Mouse (Mus musculus): ENCODE data around the gene Nek7. TPM values are rescaled to one million over a fixed set of nuclear protein-coding genes. Genes with fewer than 3 reads are reported as not detected.

Nek7 gene
- polyA plus RNA-seq, 1 experiment from 2014 or later = 13.8 TPM

DNA sequence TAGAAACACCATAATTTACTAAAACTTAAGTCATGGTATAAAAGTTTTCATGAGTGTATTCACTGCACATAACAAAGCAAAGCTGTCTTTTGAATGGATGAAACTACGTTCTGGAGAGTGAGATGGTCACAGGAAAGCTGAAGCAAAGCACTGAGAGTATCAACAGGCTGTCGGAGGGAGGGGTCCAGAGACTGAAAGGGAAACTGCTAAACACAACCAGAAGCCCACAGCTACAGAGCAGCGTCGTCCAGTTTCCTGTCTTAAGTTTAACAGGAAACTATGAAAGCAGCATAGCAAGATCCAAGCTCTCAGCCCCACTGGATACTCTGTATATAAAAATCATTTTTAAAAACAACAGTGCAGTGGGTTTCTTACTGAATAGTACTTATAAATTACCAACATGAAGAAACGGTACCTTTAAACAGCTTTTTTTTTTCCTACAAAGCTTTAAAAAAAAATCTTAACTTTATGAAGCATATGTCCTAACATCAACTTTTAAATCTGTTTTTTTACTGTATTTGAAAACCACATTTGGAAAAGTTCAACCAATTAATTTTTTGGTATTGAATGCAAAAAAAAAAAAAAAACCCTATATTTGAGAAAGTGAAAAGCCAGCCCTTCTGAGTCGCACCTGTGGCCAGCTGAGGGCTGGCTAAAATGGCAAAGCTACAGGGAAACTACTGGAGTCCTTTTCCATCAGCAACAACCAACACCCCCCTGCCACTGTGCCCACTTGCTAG, 102.4 kb downstream of the Nek7 start:
- Histone ChIP-seq H3K9me3 (no peaks in the 10 kb centered on the region), H3K36me3 (no peaks in the 10 kb centered on the region), H3K4me3 (no peak overlapping the region), H3K4me2 (no peak overlapping the region), H3K27ac (replicated peaks) (no peak overlapping the region), H3K27me3 (no peaks in the 10 kb centered on the region), H3K4me1 (replicated peaks) (no peaks in the 10 kb centered on the region), H3K9ac (no peak overlapping the region)
- 69% methylated on average over 6 of the region's 6 CpGs for WGBS
- no peak for ATAC-seq (ENCODE audit: low read depth)

- Histone ChIP-seq H3K36me3 (no peaks in the 10 kb centered on the region), H3K4me3 (no peak overlapping the region), H3K9me3 (no peaks in the 10 kb centered on the region), H3K27ac (replicated peaks) (no peak overlapping the region), H3K4me1 (replicated peaks) (no peaks in the 10 kb centered on the region), H3K27me3 (no peaks in the 10 kb centered on the region), H3K9ac (no peak overlapping the region), H3K4me2 (no peak overlapping the region)
- WGBS = 77% methylated on average over 2 of the region's 2 CpGs
- no peak for ATAC-seq (ENCODE audit: low read depth)
Measured at GRCm38 (mm10) chr1:138516946-138517345, 103.0 kb downstream of the Nek7 start.

GRCm38 (mm10) chr1:138515362-138515761, 104.6 kb downstream of the Nek7 start:
- 50% methylated on average over 9 of the region's 9 CpGs for WGBS
- Histone ChIP-seq H3K9me3 (no peaks in the 10 kb centered on the region), H3K4me2 (no peak overlapping the region), H3K27me3 (no peaks in the 10 kb centered on the region), H3K9ac (no peak overlapping the region), H3K36me3 (no peaks in the 10 kb centered on the region), H3K4me1 (replicated peaks) (no peaks in the 10 kb centered on the region; the same call in 1 of the 2 replicates), H3K4me3 (no peak overlapping the region), H3K27ac (replicated peaks) (no peak overlapping the region)
- no peak for ATAC-seq (ENCODE audit: low read depth)

DNA sequence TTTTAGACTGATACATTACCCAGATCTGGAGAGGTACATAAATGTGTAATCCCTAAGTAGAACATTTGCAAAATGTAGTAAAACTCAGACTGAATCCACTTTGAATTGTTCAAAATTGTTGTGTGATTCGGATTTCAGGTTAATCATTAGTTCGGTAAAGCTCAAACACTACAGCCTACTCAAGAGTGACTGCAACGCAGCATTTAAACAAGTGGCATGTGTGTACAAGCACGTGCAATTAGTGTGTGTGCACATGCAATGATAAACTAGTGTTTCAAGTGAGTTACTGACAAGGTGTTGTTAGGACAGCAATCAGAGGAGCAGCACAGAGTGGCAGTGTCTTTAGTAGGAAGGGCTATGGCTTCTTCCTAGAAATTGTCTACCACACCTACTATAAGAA, 106.0 kb downstream of the Nek7 start:
- Histone ChIP-seq H3K4me2 (no peak overlapping the region), H3K9ac (no peak overlapping the region), H3K4me1 (replicated peaks) (no peaks in the 10 kb centered on the region; the same call in 1 of the 2 replicates), H3K9me3 (no peaks in the 10 kb centered on the region), H3K27me3 (no peaks in the 10 kb centered on the region), H3K27ac (replicated peaks) (no peak overlapping the region), H3K4me3 (no peak overlapping the region), H3K36me3 (no peaks in the 10 kb centered on the region)
- ATAC-seq (ENCODE audit: low read depth) = no peak
- WGBS = 75% methylated on average over 4 of the region's 4 CpGs

DNA sequence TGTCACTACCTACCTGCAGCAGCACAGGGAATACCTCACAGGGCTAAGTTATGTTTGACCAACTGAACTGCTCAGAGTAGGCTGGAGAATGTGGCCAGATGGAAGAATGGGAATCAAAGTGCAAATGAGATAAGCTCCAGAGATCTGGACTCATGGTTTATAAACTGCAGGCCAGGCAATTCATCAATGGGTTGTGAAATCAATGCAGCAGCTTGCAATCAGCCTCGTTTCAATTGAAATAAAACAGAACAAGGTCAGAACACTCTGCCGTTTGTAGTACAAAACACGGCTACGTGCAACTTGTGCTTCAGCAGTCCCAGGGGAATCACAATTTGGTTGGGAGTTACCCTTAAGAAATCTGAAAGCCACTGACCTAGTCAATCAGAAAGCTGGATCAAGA, 109.4 kb downstream of the Nek7 start:
- no peaks in the 10 kb centered on the region for H3K27me3 ChIP-seq
- WGBS = 56% methylated on average over 4 of the region's 4 CpGs
- no peak overlapping the region for H3K4me2 ChIP-seq
- no peaks in the 10 kb centered on the region for H3K36me3 ChIP-seq
- H3K9ac ChIP-seq = no peak overlapping the region
- H3K4me3 ChIP-seq = no peak overlapping the region
- no peaks in the 10 kb centered on the region for H3K9me3 ChIP-seq
- ATAC-seq (ENCODE audit: low read depth) = no peak
- no peak overlapping the region for H3K27ac ChIP-seq (replicated peaks)
- H3K4me1 ChIP-seq (replicated peaks) = peaks cover 16% of the 10 kb centered on the region

- ATAC-seq (ENCODE audit: low read depth) = no peak
- no peak overlapping the region for H3K4me2 ChIP-seq
- no peak overlapping the region for H3K9ac ChIP-seq
- no peaks in the 10 kb centered on the region for H3K27me3 ChIP-seq
- H3K36me3 ChIP-seq = no peaks in the 10 kb centered on the region
- 69% methylated on average over 13 of the region's 13 CpGs for WGBS
- no peak overlapping the region for H3K27ac ChIP-seq (replicated peaks)
- H3K4me3 ChIP-seq = no peak overlapping the region
- no peaks in the 10 kb centered on the region for H3K9me3 ChIP-seq
- H3K4me1 ChIP-seq (replicated peaks) = peaks cover 30% of the 10 kb centered on the region
Measured at GRCm38 (mm10) chr1:138507446-138508043, 112.4 kb downstream of the Nek7 start.

DNA sequence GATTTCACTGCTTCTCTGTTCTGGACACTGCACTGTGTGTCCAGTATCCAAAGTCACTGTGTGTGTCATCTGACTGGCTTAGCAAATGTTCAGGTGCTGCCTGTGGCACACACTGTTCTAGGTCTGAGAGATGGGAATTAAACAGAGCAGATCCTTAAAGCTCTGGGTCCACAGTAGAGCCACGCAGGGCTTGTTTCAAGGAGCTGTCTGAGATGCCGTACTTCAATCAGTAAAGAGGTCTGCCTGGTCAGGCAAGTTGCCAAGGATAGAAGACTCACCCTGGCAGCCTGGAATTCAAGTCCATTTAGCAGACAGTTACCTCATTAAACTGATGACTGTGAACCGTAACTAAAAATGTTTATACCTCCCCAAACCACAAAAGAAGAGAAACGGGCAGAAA, 112.9 kb downstream of the Nek7 start:
- H3K4me2 ChIP-seq = no peak overlapping the region
- H3K4me3 ChIP-seq = no peak overlapping the region
- ATAC-seq (ENCODE audit: low read depth) = no peak
- H3K9ac ChIP-seq = no peak overlapping the region
- H3K27me3 ChIP-seq = no peaks in the 10 kb centered on the region
- WGBS = 33% methylated on average over 4 of the region's 4 CpGs
- H3K4me1 ChIP-seq (replicated peaks) = peaks cover 30% of the 10 kb centered on the region
- H3K9me3 ChIP-seq = no peaks in the 10 kb centered on the region
- no peaks in the 10 kb centered on the region for H3K36me3 ChIP-seq
- no peak overlapping the region for H3K27ac ChIP-seq (replicated peaks)

DNA sequence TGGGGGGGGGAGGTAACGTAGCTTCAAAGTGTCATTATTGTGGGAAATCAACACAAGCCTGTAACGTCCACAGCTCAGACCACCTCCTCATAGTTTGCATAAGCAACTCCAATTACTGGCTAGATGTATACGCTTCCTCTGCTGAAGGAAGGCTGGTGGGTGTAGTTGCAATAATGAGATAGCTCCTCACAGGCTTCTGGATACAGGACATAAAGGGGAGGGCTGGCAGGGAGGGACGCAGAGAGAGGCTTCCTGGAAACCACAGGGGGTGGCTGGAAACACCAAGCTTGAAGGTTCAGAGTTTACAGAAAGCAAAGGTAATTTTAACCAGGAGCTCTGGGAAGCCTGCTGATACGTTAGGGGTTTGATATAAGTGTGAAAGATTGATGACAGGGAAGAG, 115.7 kb downstream of the Nek7 start:
- H3K4me2 ChIP-seq = no peak overlapping the region
- no peak for ATAC-seq (ENCODE audit: low read depth)
- H3K9me3 ChIP-seq = no peaks in the 10 kb centered on the region
- H3K4me3 ChIP-seq = no peak overlapping the region
- H3K27ac ChIP-seq (replicated peaks) = no peak overlapping the region
- 37% methylated on average over 5 of the region's 5 CpGs for WGBS
- H3K4me1 ChIP-seq (replicated peaks) = peaks cover 42% of the 10 kb centered on the region
- no peaks in the 10 kb centered on the region for H3K27me3 ChIP-seq
- H3K36me3 ChIP-seq = no peaks in the 10 kb centered on the region
- no peak overlapping the region for H3K9ac ChIP-seq

- H3K27me3 ChIP-seq = no peaks in the 10 kb centered on the region
- no peak overlapping the region for H3K4me3 ChIP-seq
- H3K9ac ChIP-seq = no peak overlapping the region
- no peaks in the 10 kb centered on the region for H3K36me3 ChIP-seq
- peak overlapping the region; percentile 52 for H3K4me2 ChIP-seq
- no peak for ATAC-seq (ENCODE audit: low read depth)
- H3K4me1 ChIP-seq (replicated peaks) = peaks cover 44% of the 10 kb centered on the region
- WGBS = 37% methylated on average over 6 of the region's 6 CpGs
- H3K9me3 ChIP-seq = no peaks in the 10 kb centered on the region
- H3K27ac ChIP-seq (replicated peaks) = peak overlapping the region; percentile 82; the same call in 1 of the 2 replicates
Measured at GRCm38 (mm10) chr1:138500691-138501090, 119.2 kb downstream of the Nek7 start.

- H3K9me3 ChIP-seq = no peaks in the 10 kb centered on the region
- WGBS = 12% methylated on average over 10 of the region's 10 CpGs
- peaks cover 44% of the 10 kb centered on the region for H3K4me1 ChIP-seq (replicated peaks)
- H3K27me3 ChIP-seq = no peaks in the 10 kb centered on the region
- H3K36me3 ChIP-seq = no peaks in the 10 kb centered on the region
- H3K9ac ChIP-seq = 0 out of 2 replicates have a peak overlapping the region, but pooled peaks have one; percentile 17
- H3K4me3 ChIP-seq = peak overlapping the region; percentile 14
- peak overlapping the region; percentile 82 for H3K27ac ChIP-seq (replicated peaks)
- H3K4me2 ChIP-seq = peak overlapping the region; percentile 52
- ATAC-seq (ENCODE audit: low read depth) = peak; percentile 60
Measured at GRCm38 (mm10) chr1:138500155-138500554, 119.8 kb downstream of the Nek7 start.

GRCm38 (mm10) chr1:138499461-138499860, 120.5 kb downstream of the Nek7 start:
- Histone ChIP-seq H3K4me2 (peak overlapping the region; percentile 52), H3K4me3 (peak overlapping the region; percentile 23), H3K4me1 (replicated peaks) (peaks cover 38% of the 10 kb centered on the region), H3K27ac (replicated peaks) (peak overlapping the region; percentile 82), H3K27me3 (no peaks in the 10 kb centered on the region), H3K9me3 (no peaks in the 10 kb centered on the region), H3K36me3 (no peaks in the 10 kb centered on the region), H3K9ac (peak overlapping the region; percentile 56; the same call in 1 of the 2 replicates)
- 17% methylated on average over 9 of the region's 9 CpGs for WGBS
- ATAC-seq (ENCODE audit: low read depth) = peak; percentile 85

- Histone ChIP-seq H3K4me1 (replicated peaks) (peaks cover 4% of the 10 kb centered on the region), H3K27me3 (no peaks in the 10 kb centered on the region), H3K4me3 (no peak overlapping the region), H3K9me3 (no peaks in the 10 kb centered on the region), H3K27ac (replicated peaks) (no peak overlapping the region), H3K4me2 (no peak overlapping the region), H3K9ac (no peak overlapping the region), H3K36me3 (no peaks in the 10 kb centered on the region)
- 53% methylated on average over 6 of the region's 6 CpGs for WGBS
- no peak for ATAC-seq (ENCODE audit: low read depth)
Measured at GRCm38 (mm10) chr1:138491382-138492097, 128.4 kb downstream of the Nek7 start.

Data from neural tube, embryonic 13.5 days (tissue).